Mouse (Mus musculus) ES-Bruce4 (cell line): ENCODE data around the gene Fhl2.

ENCODE experiments used
- CTCF ChIP-seq: IDR thresholded peaks from one replicate; pipeline ENCODE4 v1.8.1; 2011; ENCODE audit warnings: low read depth, low read length
- EP300 ChIP-seq: IDR thresholded peaks from 2 replicates; pipeline ENCODE4 v1.6.1; 2011; ENCODE audit warnings: low read depth, low read length; ENCODE audit not compliant: insufficient read depth
- POLR2A ChIP-seq: IDR thresholded peaks from one replicate; pipeline ENCODE4 v1.8.1; 2011; ENCODE audit warnings: low read length; ENCODE audit not compliant: insufficient read depth

DNA sequence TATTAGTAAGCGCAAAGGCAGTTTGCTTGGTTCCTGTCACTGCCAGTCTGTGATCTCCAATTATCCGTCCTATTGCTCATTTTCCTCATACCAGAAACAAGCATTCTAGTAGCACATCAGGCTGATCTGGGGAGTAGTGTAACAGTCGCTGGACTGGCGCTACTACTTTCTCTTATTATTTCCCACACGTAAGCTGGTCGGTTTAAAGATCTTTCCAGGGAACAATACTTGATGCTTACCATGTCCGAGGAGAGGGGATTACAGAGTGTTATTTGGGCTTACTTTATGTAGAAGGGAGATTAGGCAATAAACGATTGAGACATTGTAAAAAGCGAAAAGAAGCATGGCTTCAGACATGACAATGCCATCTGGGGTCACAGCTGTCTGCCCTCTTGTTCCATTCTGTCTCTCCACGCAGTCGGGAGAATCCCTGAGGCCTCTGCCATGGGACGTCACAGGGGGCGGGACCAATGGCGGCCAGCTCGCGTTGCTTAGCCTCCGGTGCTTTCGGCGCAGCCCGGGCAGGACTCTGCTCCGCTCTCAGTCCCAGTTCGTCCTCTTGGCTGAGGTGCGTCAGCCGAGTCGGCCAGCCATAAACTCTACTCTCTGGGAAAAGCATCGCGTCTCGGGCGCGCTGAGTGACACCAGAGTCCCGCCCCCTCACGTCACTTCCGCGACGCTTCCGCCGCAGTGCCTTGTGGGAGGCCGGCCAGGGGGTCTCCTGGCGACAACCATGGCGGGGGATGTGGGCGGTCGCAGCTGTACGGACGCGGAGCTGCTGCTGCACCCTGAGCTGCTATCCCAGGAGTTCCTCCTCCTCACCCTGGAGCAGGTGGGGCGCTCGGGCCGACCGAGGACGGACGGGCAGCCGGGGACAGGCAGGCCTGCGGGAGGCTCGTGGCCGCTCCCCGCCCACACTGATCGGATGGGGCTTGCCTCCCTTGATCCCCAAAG lies 98.5 kb downstream of the Fhl2 start, which contains the start of the genes Tgfbrap1 and AI597479:
- TF ChIP-seq CTCF (no peak), EP300 (no peak), POLR2A (no peak)
